Mouse (Mus musculus): Measurements from ENCODE around the gene Zbtb42. TPM values are rescaled to one million over a fixed set of nuclear protein-coding genes. Genes with fewer than 3 reads are reported as not detected.

The Zbtb42 gene
- polyA plus RNA-seq, 1 experiment from 2014 or later: 9.3 TPM

DNA sequence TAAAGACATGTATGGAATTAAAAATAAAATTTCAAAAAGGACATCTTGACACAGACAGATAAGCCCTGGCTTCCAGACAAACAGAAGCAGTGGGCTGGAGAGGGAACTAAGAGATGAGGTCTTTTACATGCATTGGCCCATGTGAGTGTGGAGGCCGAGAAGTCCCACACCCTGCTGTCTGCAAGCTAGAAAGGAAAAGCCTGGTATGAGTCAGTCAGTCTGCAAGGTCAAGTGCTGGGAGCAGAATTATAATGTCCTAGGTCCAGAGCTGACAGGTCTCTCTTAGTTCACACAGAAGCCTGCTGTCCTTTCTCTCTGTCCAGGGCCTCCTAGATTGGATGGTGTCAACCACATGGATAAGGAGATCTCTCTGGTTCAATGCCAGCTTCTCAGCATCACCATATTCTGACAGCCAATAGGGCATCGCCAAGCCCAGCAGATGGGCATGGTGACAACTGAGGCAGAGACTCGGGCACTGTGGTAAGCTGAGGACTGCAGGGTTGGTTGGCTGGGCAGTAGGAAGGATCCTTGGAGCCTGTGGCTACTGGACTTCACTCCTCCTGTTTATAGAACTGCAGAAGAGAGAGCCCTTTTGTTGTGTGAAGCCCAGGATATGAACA, 18.3 kb downstream of the Zbtb42 start:
- Histone ChIP-seq H3K4me1 (peaks cover 22% of the 10 kb centered on the region), H3K9me3 (no peaks in the 10 kb centered on the region), H3K27ac (no peak overlapping the region), H3K4me2 (no peak overlapping the region), H3K4me3 (replicated peaks) (no peak overlapping the region), H3K9ac (no peak overlapping the region), H3K27me3 (replicated peaks) (0 out of 2 replicates have a peak, but pooled peaks cover 3% of the 10 kb centered on the region), H3K36me3 (no peaks in the 10 kb centered on the region)
- no peak for ATAC-seq (ENCODE audit: insufficient read depth, low FRiP score, low read depth)
- WGBS: 73% methylated on average over 3 of the region's 3 CpGs

DNA sequence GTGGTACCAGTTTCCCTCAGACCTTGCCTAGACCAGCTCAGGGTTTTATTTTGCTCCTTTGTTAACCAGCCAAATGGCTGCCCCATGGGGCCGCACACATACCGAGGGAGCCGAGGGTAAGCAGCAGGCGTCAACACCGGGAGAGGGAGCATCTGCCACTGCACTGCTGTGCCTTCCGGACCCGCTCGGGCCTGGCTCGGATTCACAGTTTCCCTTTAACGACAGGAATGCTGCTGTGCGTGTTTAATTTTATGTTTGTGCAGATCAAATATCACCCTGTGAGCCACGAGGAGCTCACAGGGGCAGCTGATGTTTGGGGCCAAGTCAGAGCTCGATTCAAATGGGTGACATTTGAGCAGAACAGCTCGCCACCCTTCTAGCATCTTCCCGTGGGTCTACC, 21.9 kb downstream of the Zbtb42 start:
- Histone ChIP-seq H3K4me2 (peak overlapping the region; percentile 22; the same call in 1 of the 2 replicates), H3K9ac (no peak overlapping the region), H3K27ac (no peak overlapping the region), H3K4me1 (peaks cover 8% of the 10 kb centered on the region), H3K36me3 (no peaks in the 10 kb centered on the region), H3K27me3 (replicated peaks) (0 out of 2 replicates have a peak, but pooled peaks cover 3% of the 10 kb centered on the region), H3K9me3 (no peaks in the 10 kb centered on the region), H3K4me3 (replicated peaks) (peak overlapping the region; percentile 13; the same call in 1 of the 2 replicates)
- WGBS: 7% methylated on average over 15 of the region's 15 CpGs
- no peak for ATAC-seq (ENCODE audit: insufficient read depth, low FRiP score, low read depth)

- ATAC-seq (ENCODE audit: insufficient read depth, low FRiP score, low read depth): no peak
- whole genome bisulfite sequencing: 56% methylated on average over 6 of the region's 6 CpGs
- H3K27me3 ChIP-seq (replicated peaks): no peaks in the 10 kb centered on the region
Observed at GRCm38 (mm10) chr12:112702374-112703320, 24.0 kb downstream of the Zbtb42 start.

GRCm38 (mm10) chr12:112706704-112707572, 28.3 kb downstream of the Zbtb42 start:
- Histone ChIP-seq H3K4me1 (peaks cover 10% of the 10 kb centered on the region; the same call in 1 of the 2 replicates), H3K4me3 (replicated peaks) (peak overlapping the region; percentile 24), H3K27ac (no peak overlapping the region), H3K27me3 (replicated peaks) (no peaks in the 10 kb centered on the region), H3K9ac (no peak overlapping the region), H3K4me2 (peak overlapping the region; percentile 52), H3K36me3 (no peaks in the 10 kb centered on the region), H3K9me3 (no peaks in the 10 kb centered on the region)
- ATAC-seq (ENCODE audit: insufficient read depth, low FRiP score, low read depth): peak; percentile 85
- 12% methylated on average over 32 of the region's 32 CpGs for WGBS

More at GRCm38 (mm10) chr12:112702374-112703320, 24.0 kb downstream of the Zbtb42 start:
- Histone ChIP-seq H3K4me1 (peaks cover 18% of the 10 kb centered on the region), H3K9ac (no peak overlapping the region), H3K4me2 (no peak overlapping the region), H3K4me3 (replicated peaks) (no peak overlapping the region), H3K9me3 (no peaks in the 10 kb centered on the region), H3K27ac (no peak overlapping the region), H3K36me3 (no peaks in the 10 kb centered on the region)

DNA sequence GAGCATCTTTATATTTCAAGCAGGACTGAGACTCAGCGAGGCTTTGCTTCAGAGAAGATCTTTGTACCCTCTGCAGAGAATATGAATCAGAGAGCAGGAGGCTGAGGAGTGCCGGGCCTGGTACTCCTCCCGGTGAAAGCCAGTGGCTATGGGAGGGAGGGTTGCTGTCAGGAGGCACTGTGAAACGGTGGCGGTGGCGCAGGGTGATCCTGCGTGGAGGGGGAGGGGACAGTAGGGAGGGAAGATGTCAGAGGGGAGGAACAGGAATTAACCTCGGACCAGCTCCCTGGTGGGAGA, 28.9 kb downstream of the Zbtb42 start:
- no peak overlapping the region for H3K4me3 ChIP-seq (replicated peaks)
- 17% methylated on average over 8 of the region's 8 CpGs for WGBS
- peak overlapping the region; percentile 52; the same call in 1 of the 2 replicates for H3K4me2 ChIP-seq

DNA sequence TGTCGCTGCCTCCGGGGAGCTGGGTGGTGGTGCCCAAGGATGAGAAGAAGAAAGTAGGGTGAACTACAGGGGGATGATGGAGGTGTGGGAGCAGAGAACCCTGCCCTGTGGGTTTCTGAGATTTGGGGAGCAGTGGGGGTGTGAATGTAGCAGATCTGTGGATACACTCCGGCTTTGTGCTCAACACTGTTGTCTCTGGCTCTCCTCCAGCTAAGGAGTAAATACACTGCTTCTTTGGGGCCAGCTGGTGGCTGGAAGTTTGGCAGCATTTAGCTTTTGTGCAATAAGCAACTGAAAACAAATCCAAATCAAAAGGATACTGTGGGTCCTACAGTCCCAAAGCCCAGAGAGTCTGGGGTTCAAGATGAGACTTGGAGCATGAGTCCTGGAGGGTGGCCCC, 35.4 kb downstream of the Zbtb42 start:
- H3K27ac ChIP-seq: no peak overlapping the region
- 46% methylated on average over 3 of the region's 3 CpGs for whole genome bisulfite sequencing
- ATAC-seq (ENCODE audit: insufficient read depth, low FRiP score, low read depth): no peak

More for the DNA sequence above, 28.9 kb downstream of the Zbtb42 start:
- H3K9me3 ChIP-seq: no peaks in the 10 kb centered on the region
- H3K27ac ChIP-seq: no peak overlapping the region
- 0 out of 2 replicates have a peak, but pooled peaks have one; percentile 16 for ATAC-seq (ENCODE audit: insufficient read depth, low FRiP score, low read depth)
- H3K36me3 ChIP-seq: no peaks in the 10 kb centered on the region
- H3K4me1 ChIP-seq: peaks cover 10% of the 10 kb centered on the region; the same call in 1 of the 2 replicates
- no peak overlapping the region for H3K9ac ChIP-seq
- no peaks in the 10 kb centered on the region for H3K27me3 ChIP-seq (replicated peaks)

DNA sequence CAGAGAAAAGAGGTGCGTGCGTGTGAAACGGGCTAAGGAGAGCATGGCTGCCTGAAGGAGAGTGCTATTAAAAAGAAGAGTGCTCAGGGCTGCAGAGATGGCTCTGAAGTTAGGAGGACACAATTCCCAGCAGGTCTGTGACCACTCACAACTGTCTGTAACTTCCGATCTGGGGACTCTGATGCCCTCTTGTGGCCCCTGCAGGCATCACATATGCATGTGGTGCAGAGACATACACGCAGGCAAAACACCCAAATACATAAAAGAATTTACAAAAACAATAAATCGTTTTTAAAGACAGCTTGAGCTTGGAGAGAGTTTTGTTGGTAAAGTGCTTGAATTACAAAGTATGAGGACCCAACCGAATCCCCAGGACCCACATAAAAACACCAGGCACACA, 38.5 kb downstream of the Zbtb42 start:
- WGBS: 27% methylated on average over 7 of the region's 7 CpGs
- no peak overlapping the region for H3K9ac ChIP-seq
- H3K4me3 ChIP-seq (replicated peaks): no peak overlapping the region
- H3K27me3 ChIP-seq (replicated peaks): no peaks in the 10 kb centered on the region
- no peaks in the 10 kb centered on the region for H3K36me3 ChIP-seq
- H3K9me3 ChIP-seq: no peaks in the 10 kb centered on the region
- no peak overlapping the region for H3K4me2 ChIP-seq
- no peak overlapping the region for H3K27ac ChIP-seq
- ATAC-seq (ENCODE audit: insufficient read depth, low FRiP score, low read depth): no peak
- peaks cover 3% of the 10 kb centered on the region; the same call in 1 of the 2 replicates for H3K4me1 ChIP-seq

More for the DNA sequence above, 35.4 kb downstream of the Zbtb42 start:
- Histone ChIP-seq H3K4me1 (peaks cover 3% of the 10 kb centered on the region; the same call in 1 of the 2 replicates), H3K4me2 (no peak overlapping the region), H3K36me3 (no peaks in the 10 kb centered on the region), H3K9ac (no peak overlapping the region), H3K9me3 (no peaks in the 10 kb centered on the region), H3K27me3 (replicated peaks) (no peaks in the 10 kb centered on the region), H3K4me3 (replicated peaks) (no peak overlapping the region)

- no peak for ATAC-seq (ENCODE audit: insufficient read depth, low FRiP score, low read depth)
- Histone ChIP-seq H3K4me1 (peaks cover 14% of the 10 kb centered on the region), H3K27ac (no peak overlapping the region), H3K9ac (no peak overlapping the region), H3K4me3 (replicated peaks) (no peak overlapping the region), H3K4me2 (no peak overlapping the region), H3K9me3 (no peaks in the 10 kb centered on the region), H3K36me3 (no peaks in the 10 kb centered on the region), H3K27me3 (replicated peaks) (no peaks in the 10 kb centered on the region)
- 60% methylated on average over 5 of the region's 5 CpGs for WGBS
Observed at GRCm38 (mm10) chr12:112718995-112719394, 40.4 kb downstream of the Zbtb42 start.

DNA sequence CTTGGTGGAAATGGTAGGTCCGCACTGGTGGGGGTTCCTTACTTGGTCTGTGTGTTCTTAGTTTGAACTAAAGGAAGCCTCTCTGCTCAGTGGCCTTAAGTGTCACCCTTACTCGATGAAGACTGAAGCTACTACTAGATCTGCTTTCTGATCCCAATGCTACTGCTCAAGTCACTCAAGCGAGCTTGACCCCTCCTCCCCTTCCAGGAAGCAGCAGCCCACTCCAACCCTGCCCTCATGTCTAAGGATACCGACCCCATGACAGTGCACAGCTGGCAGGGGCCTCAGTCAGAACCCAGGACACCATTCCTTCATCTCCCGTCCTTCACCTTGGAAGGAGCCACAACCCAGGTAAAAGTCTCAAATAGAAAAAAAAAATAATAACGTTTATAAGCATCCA, 41.6 kb downstream of the Zbtb42 start, which contains the start of gene Cep170b:
Gene Cep170b, plus strand, starts transcription at position 240 of the 400 bp plus-strand sequence.
- H3K4me1 ChIP-seq: peaks cover 18% of the 10 kb centered on the region
- 59% methylated on average over 6 of the region's 6 CpGs for WGBS
- H3K36me3 ChIP-seq: no peaks in the 10 kb centered on the region
- peak within 1 kb of the TSS; percentile 94 for H3K4me2 ChIP-seq
- no peak for ATAC-seq (ENCODE audit: insufficient read depth, low FRiP score, low read depth)
- no peaks in the 10 kb centered on the region for H3K27me3 ChIP-seq (replicated peaks)
- H3K9me3 ChIP-seq: no peaks in the 10 kb centered on the region
- H3K4me3 ChIP-seq (replicated peaks): peak within 1 kb of the TSS; percentile 88
- no peak within 1 kb of the TSS for H3K9ac ChIP-seq
- peak within 1 kb of the TSS; percentile 95 for H3K27ac ChIP-seq

GRCm38 (mm10) chr12:112720890-112721423, 42.3 kb downstream of the Zbtb42 start:
- 41% methylated on average over 12 of the region's 12 CpGs for WGBS
- Histone ChIP-seq H3K36me3 (no peaks in the 10 kb centered on the region), H3K9ac (no peak overlapping the region), H3K4me3 (replicated peaks) (peak overlapping the region; percentile 88), H3K4me2 (peak overlapping the region; percentile 94), H3K27ac (peak overlapping the region; percentile 95), H3K27me3 (replicated peaks) (no peaks in the 10 kb centered on the region), H3K4me1 (peaks cover 18% of the 10 kb centered on the region), H3K9me3 (no peaks in the 10 kb centered on the region)
- no peak for ATAC-seq (ENCODE audit: insufficient read depth, low FRiP score, low read depth)

Data from stomach, embryonic 15.5 days (tissue).